Mouse (Mus musculus) bone marrow, adult 2 months (tissue): ENCODE results near the gene Vars.
"Not testable (repeated sequence)": the region's sequence is repeated elsewhere in the genome, so short reads cannot be mapped to it uniquely, and the experiment has no call there.

Source experiments
- CTCF ChIP-seq: fragments of 200-500 bp; IDR thresholded peaks from 2 replicates; pipeline ENCODE4 v1.5.1; 2011; ENCODE audit warnings: low read length, control low read depth; ENCODE audit not compliant: control insufficient read depth, insufficient read depth
- POLR2A ChIP-seq: fragments of 200-500 bp; IDR thresholded peaks from 2 replicates; pipeline ENCODE4 v1.6.1; 2011; ENCODE audit warnings: low read depth, mild to moderate bottlenecking, control low read depth, low read length, borderline replicate concordance; ENCODE audit not compliant: control insufficient read depth

- TF ChIP-seq POLR2A, CTCF: not testable (repeated sequence)
Observed at GRCm38 (mm10) chr17:34957291-34957690, 43.5 kb upstream of the Vars start.
